Mouse (Mus musculus) liver, embryonic 15.5 days (tissue): ENCODE data around the gene Sele. TPM values are rescaled to one million over a fixed set of nuclear protein-coding genes. Genes with fewer than 3 reads are reported as not detected.
A peak's percentile ranks its signal among the peaks of the same experiment; 100 is the strongest.

Source experiments
- ATAC-seq: fragments of 200-750 bp; cut with Nextera tagmentation; 2 replicates; pipeline ENCODE4 v1.8.0; 2017; ENCODE audit warnings: moderate number of reproducible peaks, mild to moderate bottlenecking, moderate library complexity; ENCODE audit not compliant: insufficient read depth
- H3K27ac ChIP-seq: fragments of 300-500 bp; sonication (generic); replicated peaks from 2 replicates; pipeline ENCODE4 v1.5.1; 2015; ENCODE audit warnings: mild to moderate bottlenecking, inconsistent platforms
- H3K27me3 ChIP-seq: fragments of 300-500 bp; sonication (generic); 2 replicates; pipeline ENCODE4 v1.6.1; 2015; ENCODE audit warnings: mild to moderate bottlenecking, inconsistent platforms
- H3K36me3 ChIP-seq: fragments of 300-500 bp; sonication (generic); replicated peaks from 2 replicates; pipeline ENCODE4 v1.6.1; 2015; ENCODE audit warnings: moderate library complexity, mild to moderate bottlenecking, inconsistent platforms
- H3K4me1 ChIP-seq: fragments of 300-500 bp; sonication (generic); replicated peaks from 2 replicates; pipeline ENCODE4 v1.6.1; 2015; ENCODE audit warnings: inconsistent platforms
- H3K4me2 ChIP-seq: fragments of 300-500 bp; sonication (generic); 2 replicates; pipeline ENCODE4 v1.6.1; 2015; ENCODE audit warnings: moderate library complexity, mild to moderate bottlenecking, inconsistent platforms
- H3K4me3 ChIP-seq: fragments of 300-500 bp; sonication (generic); replicated peaks from 2 replicates; pipeline ENCODE4 v1.5.1; 2015; ENCODE audit warnings: mild to moderate bottlenecking, inconsistent platforms
- H3K9ac ChIP-seq: fragments of 300-500 bp; sonication (generic); 2 replicates; pipeline ENCODE4 v1.6.1; 2015; ENCODE audit warnings: moderate library complexity, mild to moderate bottlenecking, inconsistent platforms
- H3K9me3 ChIP-seq: fragments of 300-500 bp; sonication (generic); replicated peaks from 2 replicates; pipeline ENCODE4 v1.6.1; 2016; ENCODE audit warnings: inconsistent platforms
- WGBS: fragments of 180-500 bp; shearing (Covaris S2); methylation state at CpG from one replicate; pipeline ENCODE4 v1.1.7; 2015; ENCODE audit warnings: mixed read lengths; ENCODE audit not compliant: insufficient replicate concordance; 5-methylcytosine and 5-hydroxymethylcytosine counted together
- polyA plus RNA-seq: library from polyadenylated mRNA; unstranded; fragments of >200 nt; fragmentation: Nextera tagmentation; extraction: Ambion mirVana; gene quantifications from 2 replicates; pipeline ENCODE4 v1.2.1, GENCODE M21; 2015

Sele gene
- polyA plus RNA-seq, 1 experiment from 2014 or later = not detected

DNA sequence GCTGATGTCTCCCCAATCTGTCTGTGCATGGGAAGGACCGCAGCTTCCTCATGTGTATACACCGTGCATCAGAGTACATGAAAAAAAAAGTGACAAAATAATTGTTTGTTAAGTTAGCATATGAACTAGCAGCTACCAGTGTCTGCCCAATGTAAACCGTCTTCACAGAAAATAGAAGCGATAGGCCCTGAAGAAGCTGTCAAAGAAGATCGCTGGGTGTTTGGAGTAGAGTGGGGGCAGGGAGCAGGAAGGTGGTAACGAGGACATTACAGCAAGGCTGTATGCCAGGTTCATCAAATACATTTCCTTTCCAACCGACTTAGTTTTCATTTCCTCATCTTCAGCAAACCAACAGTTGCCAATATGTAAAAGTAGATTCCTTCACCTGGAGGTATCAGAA, 23.1 kb downstream of the Sele start:
- H3K4me1 ChIP-seq = no peaks in the 10 kb centered on the region
- ATAC-seq = no peak
- H3K4me3 ChIP-seq = no peak overlapping the region
- H3K9me3 ChIP-seq = no peaks in the 10 kb centered on the region
- no peak overlapping the region for H3K9ac ChIP-seq
- 30% methylated on average over 7 of the region's 7 CpGs for WGBS
- no peak overlapping the region for H3K27ac ChIP-seq
- no peaks in the 10 kb centered on the region for H3K27me3 ChIP-seq
- no peak overlapping the region for H3K4me2 ChIP-seq
- H3K36me3 ChIP-seq = no peaks in the 10 kb centered on the region

DNA sequence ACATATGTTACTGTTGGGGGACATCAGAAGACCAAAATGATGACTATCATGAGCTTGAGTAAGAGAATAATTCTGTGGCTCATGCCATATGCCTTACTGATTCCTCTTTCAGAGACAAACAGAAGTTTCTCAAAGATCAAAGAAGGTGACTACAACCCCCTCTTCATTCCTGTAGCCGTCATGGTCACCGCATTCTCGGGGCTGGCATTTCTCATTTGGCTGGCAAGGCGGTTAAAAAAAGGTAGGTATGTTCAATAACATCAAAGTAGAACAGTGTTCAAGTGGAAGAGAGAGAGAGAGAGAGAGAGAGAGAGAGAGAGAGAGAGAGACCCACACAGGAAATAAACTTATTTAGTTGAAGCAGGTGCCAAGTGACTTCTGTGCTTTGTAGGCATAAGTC, 24.0 kb downstream of the Sele start:
- no peak overlapping the region for H3K4me3 ChIP-seq
- H3K27me3 ChIP-seq = no peaks in the 10 kb centered on the region
- H3K36me3 ChIP-seq = no peaks in the 10 kb centered on the region
- H3K4me2 ChIP-seq = no peak overlapping the region
- 79% methylated on average over 4 of the region's 4 CpGs for WGBS
- H3K4me1 ChIP-seq = no peaks in the 10 kb centered on the region
- H3K27ac ChIP-seq = no peak overlapping the region
- ATAC-seq = no peak
- no peaks in the 10 kb centered on the region for H3K9me3 ChIP-seq
- H3K9ac ChIP-seq = no peak overlapping the region

GRCm38 (mm10) chr1:164073091-164073490, 25.1 kb downstream of the Sele start:
- Histone ChIP-seq H3K4me1 (no peaks in the 10 kb centered on the region), H3K9ac (no peak overlapping the region), H3K9me3 (no peaks in the 10 kb centered on the region), H3K4me2 (no peak overlapping the region), H3K36me3 (no peaks in the 10 kb centered on the region), H3K27ac (no peak overlapping the region), H3K4me3 (no peak overlapping the region), H3K27me3 (no peaks in the 10 kb centered on the region)
- ATAC-seq = no peak
- WGBS = 47% methylated on average over 9 of the region's 9 CpGs

DNA sequence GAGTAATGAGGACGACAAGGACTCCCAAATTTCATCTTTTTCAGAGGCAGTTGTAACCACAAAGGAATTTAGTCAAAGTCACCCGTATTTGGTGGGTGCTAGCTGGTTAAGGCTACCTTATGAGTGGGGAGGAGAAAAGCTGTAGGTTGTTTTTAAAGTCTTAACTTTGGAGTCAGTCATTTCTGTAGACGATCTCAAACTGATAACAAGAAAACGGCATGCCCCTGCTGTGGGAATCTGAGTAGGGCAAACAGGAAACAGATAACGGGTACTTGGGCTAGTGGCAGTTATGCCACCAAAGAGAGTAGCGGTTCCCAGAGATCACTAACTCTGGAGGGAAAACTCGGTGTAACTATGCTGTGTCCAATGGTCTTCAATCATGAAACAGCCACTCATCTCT, 25.8 kb downstream of the Sele start:
- no peaks in the 10 kb centered on the region for H3K36me3 ChIP-seq
- ATAC-seq = no peak
- WGBS = 16% methylated on average over 7 of the region's 7 CpGs
- H3K27ac ChIP-seq = no peak overlapping the region
- H3K4me1 ChIP-seq = no peaks in the 10 kb centered on the region
- no peak overlapping the region for H3K4me2 ChIP-seq
- H3K27me3 ChIP-seq = no peaks in the 10 kb centered on the region
- H3K4me3 ChIP-seq = no peak overlapping the region
- H3K9me3 ChIP-seq = no peaks in the 10 kb centered on the region
- H3K9ac ChIP-seq = no peak overlapping the region

GRCm38 (mm10) chr1:164074606-164075140, 26.6 kb downstream of the Sele start:
- 44% methylated on average over 2 of the region's 2 CpGs for WGBS
- Histone ChIP-seq H3K4me2 (no peak overlapping the region), H3K27me3 (no peaks in the 10 kb centered on the region), H3K4me1 (no peaks in the 10 kb centered on the region), H3K36me3 (no peaks in the 10 kb centered on the region), H3K9ac (no peak overlapping the region), H3K9me3 (no peaks in the 10 kb centered on the region), H3K4me3 (no peak overlapping the region), H3K27ac (0 out of 2 replicates have a peak overlapping the region, but pooled peaks have one; percentile 21)
- no peak for ATAC-seq

GRCm38 (mm10) chr1:164075416-164075815, 27.4 kb downstream of the Sele start:
- H3K9me3 ChIP-seq = no peaks in the 10 kb centered on the region
- no peak overlapping the region for H3K4me3 ChIP-seq
- no peak for ATAC-seq
- no peaks in the 10 kb centered on the region for H3K4me1 ChIP-seq
- H3K9ac ChIP-seq = no peak overlapping the region
- no peak overlapping the region for H3K4me2 ChIP-seq
- H3K36me3 ChIP-seq = no peaks in the 10 kb centered on the region
- 82% methylated on average over 1 of the region's 1 CpGs for WGBS
- no peak overlapping the region for H3K27ac ChIP-seq
- no peaks in the 10 kb centered on the region for H3K27me3 ChIP-seq

DNA sequence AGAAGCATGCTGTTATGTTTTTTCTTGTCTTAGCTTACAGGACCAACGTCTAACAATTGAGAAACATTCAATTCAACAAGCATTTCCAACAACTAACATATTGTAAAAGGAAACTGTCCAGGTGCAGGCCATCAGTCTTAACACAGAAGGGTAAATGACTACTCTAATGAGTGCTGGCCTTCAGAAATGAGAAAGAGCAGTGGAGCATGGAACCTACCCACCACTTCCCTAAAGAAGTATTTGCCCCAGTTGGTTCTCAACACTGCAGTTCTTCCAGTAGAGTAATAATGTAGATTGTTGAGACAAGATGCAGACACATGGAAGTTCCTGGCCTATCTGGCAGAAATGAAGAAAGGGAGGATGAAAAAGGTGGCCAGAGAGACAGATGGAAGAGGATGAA, 28.4 kb downstream of the Sele start:
- no peak for ATAC-seq
- H3K27ac ChIP-seq = no peak overlapping the region

DNA sequence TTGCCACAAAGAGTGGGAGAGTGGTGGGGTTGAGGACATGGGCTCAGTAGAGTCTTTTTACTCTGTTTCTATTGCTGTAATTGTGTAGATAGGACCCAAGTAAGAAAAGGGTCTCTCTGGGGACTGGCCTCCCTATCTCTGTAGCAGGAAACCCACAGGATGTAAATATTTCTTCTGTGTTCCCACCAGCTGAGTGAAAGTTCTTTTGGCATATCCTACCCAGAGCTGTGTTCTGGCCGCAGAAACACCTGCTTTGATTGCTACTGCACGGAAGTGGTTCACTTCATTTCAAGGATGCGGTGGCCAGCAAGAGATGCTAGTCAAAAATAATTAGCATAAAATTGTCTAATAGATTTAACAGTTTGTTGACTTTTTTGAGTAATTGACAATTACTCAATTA, 29.0 kb downstream of the Sele start:
- no peaks in the 10 kb centered on the region for H3K36me3 ChIP-seq
- no peak overlapping the region for H3K27ac ChIP-seq
- no peaks in the 10 kb centered on the region for H3K4me1 ChIP-seq
- H3K9ac ChIP-seq = no peak overlapping the region
- no peaks in the 10 kb centered on the region for H3K9me3 ChIP-seq
- no peak overlapping the region for H3K4me2 ChIP-seq
- no peak for ATAC-seq
- 17% methylated on average over 3 of the region's 3 CpGs for WGBS
- no peaks in the 10 kb centered on the region for H3K27me3 ChIP-seq
- H3K4me3 ChIP-seq = no peak overlapping the region

More for the DNA sequence above, 28.4 kb downstream of the Sele start:
- Histone ChIP-seq H3K4me1 (no peaks in the 10 kb centered on the region), H3K36me3 (no peaks in the 10 kb centered on the region), H3K4me3 (no peak overlapping the region), H3K9me3 (no peaks in the 10 kb centered on the region), H3K4me2 (no peak overlapping the region), H3K27me3 (no peaks in the 10 kb centered on the region), H3K9ac (no peak overlapping the region)
- 29% methylated on average over 1 of the region's 1 CpGs for WGBS

DNA sequence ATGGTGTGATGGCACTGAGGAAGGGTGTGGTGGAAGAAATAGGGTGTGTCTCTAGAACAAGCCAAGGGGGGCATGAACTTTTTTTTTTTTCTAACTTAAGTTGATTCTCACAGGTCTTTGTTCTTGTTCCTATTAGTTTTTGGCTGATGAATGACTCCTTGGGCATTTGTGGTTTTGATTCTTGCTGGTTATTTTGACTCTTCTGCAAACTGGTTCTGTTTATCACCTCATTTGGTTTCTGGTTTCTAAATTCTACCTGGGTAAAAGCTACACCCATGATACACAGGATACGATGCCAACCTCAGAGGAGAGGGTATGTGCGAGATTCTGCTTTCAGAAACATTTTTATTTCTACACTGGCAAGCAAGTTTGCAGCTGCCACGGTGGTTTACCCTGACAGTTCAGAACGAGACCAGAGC, 30.3 kb downstream of the Sele start:
- no peaks in the 10 kb centered on the region for H3K4me1 ChIP-seq
- H3K9me3 ChIP-seq = no peaks in the 10 kb centered on the region
- 30% methylated on average over 4 of the region's 4 CpGs for WGBS
- ATAC-seq = no peak
- H3K27ac ChIP-seq = no peak overlapping the region
- H3K9ac ChIP-seq = no peak overlapping the region
- H3K36me3 ChIP-seq = no peaks in the 10 kb centered on the region
- H3K4me3 ChIP-seq = no peak overlapping the region
- no peaks in the 10 kb centered on the region for H3K27me3 ChIP-seq
- no peak overlapping the region for H3K4me2 ChIP-seq

DNA sequence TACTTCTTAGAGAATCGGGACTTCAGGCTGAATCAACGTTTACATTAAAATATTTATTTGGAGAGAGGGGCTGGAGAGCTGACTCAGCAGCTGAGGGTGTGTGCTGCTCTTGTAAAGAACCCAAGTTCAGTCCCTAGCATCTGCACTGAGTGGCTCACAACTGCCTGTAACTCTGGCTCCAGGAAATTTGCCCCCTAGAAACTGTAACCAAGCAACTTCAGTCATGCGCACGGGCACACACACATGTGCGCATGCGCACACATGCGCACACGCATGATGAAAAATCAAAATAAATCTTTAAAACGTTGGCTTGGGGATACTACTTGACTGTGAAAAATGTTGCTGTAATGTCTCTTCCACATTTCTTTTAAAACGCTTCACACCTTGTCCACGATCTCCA, 31.1 kb downstream of the Sele start:
- H3K36me3 ChIP-seq = no peaks in the 10 kb centered on the region
- H3K27me3 ChIP-seq = no peaks in the 10 kb centered on the region
- no peaks in the 10 kb centered on the region for H3K4me1 ChIP-seq
- H3K4me3 ChIP-seq = no peak overlapping the region
- H3K27ac ChIP-seq = no peak overlapping the region
- no peak overlapping the region for H3K9ac ChIP-seq
- 66% methylated on average over 11 of the region's 11 CpGs for WGBS
- no peak for ATAC-seq
- no peaks in the 10 kb centered on the region for H3K9me3 ChIP-seq
- H3K4me2 ChIP-seq = no peak overlapping the region

DNA sequence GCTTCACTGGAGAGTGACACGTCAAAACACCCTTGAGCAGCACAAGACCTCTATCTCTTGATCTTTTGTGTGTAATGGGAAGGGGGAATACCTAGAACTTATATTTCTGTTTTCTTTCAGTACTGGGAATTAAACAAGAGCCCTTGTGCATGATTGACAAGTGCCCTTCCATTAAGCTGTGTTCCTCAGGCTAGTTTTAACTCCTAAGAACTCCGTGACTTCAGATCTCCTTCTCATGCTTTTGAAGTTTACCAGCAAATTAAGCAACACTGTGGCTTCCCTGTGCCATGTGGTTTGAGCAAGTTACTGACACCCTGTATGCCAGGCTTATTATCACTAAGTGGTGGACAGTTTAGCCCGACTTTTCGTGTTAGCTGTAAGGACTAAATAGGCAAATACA, 35.0 kb downstream of the Sele start:
- H3K9ac ChIP-seq = no peak overlapping the region
- WGBS = 46% methylated on average over 4 of the region's 4 CpGs
- H3K36me3 ChIP-seq = no peaks in the 10 kb centered on the region
- no peak overlapping the region for H3K4me3 ChIP-seq
- H3K27ac ChIP-seq = no peak overlapping the region
- ATAC-seq = no peak
- no peaks in the 10 kb centered on the region for H3K27me3 ChIP-seq
- no peaks in the 10 kb centered on the region for H3K4me1 ChIP-seq
- no peak overlapping the region for H3K4me2 ChIP-seq
- H3K9me3 ChIP-seq = no peaks in the 10 kb centered on the region

- Histone ChIP-seq H3K9ac (no peak overlapping the region), H3K36me3 (no peaks in the 10 kb centered on the region), H3K9me3 (no peaks in the 10 kb centered on the region), H3K4me3 (no peak overlapping the region), H3K4me2 (no peak overlapping the region), H3K27me3 (no peaks in the 10 kb centered on the region), H3K27ac (no peak overlapping the region), H3K4me1 (0 out of 2 replicates have a peak, but pooled peaks cover 3% of the 10 kb centered on the region)
- WGBS = 60% methylated on average over 3 of the region's 3 CpGs
- no peak for ATAC-seq
These were observed 38.8 kb downstream of the Sele start for GRCm38 (mm10) chr1:164086797-164087196.
